Mouse (Mus musculus): ENCODE data around the gene Elmsan1. TPM values are rescaled to one million over a fixed set of nuclear protein-coding genes. Genes with fewer than 3 reads are reported as not detected.
A peak's percentile ranks its signal among the peaks of the same experiment; 100 is the strongest.
"Not testable (repeated sequence)": the region's sequence is repeated elsewhere in the genome, so short reads cannot be mapped to it uniquely, and the experiment has no call there.

Elmsan1 gene
- polyA plus RNA-seq (2016; fragmentation: Nextera tagmentation; extraction: Ambion mirVana) = 9.2 and 10.7 TPM in 2 replicates

GRCm38 (mm10) chr12:84218289-84219120 lies at the start of gene Elmsan1:
Elmsan1 (minus strand) TSS chr12:84218881.
- peaks cover 67% of the 10 kb centered on the region for H3K4me1 ChIP-seq
- WGBS = under 1% methylated on average over 82 of the region's 82 CpGs
- H3K36me3 ChIP-seq = peaks cover 18% of the 10 kb centered on the region; the same call in 1 of the 2 replicates
- H3K27me3 ChIP-seq (ENCODE audit: low read depth, poor library complexity, severe bottlenecking) = peaks cover 14% of the 10 kb centered on the region
- H3K9me3 ChIP-seq (replicated peaks) = no peaks in the 10 kb centered on the region
- DNase-seq (ENCODE audit: low spot score) = peak; percentile 86
- peak within 1 kb of the TSS; percentile 94 for H3K27ac ChIP-seq
- peak within 1 kb of the TSS; percentile 86 for H3K4me3 ChIP-seq

DNA sequence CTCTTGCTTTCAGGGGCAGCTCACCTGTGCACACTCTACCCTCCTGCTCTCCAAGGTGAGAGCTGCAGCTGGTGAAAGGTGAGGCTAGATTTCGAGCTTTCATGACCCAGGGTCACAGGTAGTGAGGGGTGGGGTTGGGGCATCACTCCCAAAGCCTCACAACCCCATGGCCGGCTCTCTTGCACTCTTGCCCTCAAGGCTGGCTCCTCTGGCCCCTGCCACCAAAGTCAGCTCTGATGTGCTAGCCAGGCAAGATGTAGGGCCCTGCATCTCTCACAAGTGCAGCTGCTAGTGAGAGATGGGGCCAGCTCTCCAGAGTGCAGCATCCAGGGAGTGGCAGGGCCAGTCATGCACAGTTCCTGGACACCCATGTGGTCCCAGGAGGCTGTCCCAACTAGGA lies 48.6 kb upstream of the Elmsan1 start:
- Histone ChIP-seq H3K4me3 (no peak overlapping the region), H3K36me3 (no peaks in the 10 kb centered on the region), H3K27ac (no peak overlapping the region), H3K9me3 (replicated peaks) (no peaks in the 10 kb centered on the region), H3K4me1 (no peaks in the 10 kb centered on the region), H3K27me3 (ENCODE audit: low read depth, poor library complexity, severe bottlenecking) (no peaks in the 10 kb centered on the region)
- WGBS = 60% methylated on average over 2 of the region's 2 CpGs
- DNase-seq (ENCODE audit: low spot score) = no peak

DNA sequence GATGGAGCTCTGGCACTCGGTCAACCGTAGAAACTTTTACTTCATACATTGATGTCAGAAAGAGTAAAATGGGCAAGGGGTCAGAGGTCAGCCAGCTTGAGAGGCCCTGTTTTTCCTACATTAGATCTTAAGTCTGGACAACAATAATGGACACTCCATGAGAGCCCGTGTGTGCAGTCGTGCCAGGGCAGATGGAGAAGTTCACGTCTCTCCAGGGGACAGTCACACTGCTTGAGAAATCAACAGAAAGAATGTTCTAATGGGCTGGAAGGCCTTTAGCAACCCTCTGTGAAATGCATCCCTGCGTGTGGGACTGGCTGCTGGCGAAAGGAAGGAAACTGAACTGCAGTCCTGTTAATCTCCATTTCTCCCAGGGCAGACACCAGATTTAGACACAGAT lies 41.7 kb upstream of the Elmsan1 start:
- WGBS = 67% methylated on average over 7 of the region's 7 CpGs
- no peaks in the 10 kb centered on the region for H3K36me3 ChIP-seq

DNA sequence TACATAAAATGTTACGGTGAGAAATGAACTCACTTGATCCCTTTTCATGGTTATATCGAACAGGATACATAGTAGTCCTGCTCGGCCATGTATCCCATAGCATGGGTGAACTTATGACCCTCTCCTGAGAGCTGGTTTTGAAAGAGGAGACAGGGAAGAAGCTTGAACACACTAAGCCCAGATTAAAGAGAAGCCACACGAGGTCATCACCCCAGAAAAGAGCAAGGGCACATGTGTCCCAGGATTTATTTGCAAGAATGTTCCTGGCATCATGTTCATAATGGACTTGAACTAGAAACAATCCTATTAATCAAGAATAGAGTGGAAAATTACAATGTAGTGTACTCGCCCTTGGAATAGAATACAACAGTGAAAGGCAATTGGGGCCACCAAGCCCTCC lies 36.2 kb upstream of the Elmsan1 start:
- Histone ChIP-seq H3K36me3 (no peaks in the 10 kb centered on the region), H3K27ac (no peak overlapping the region), H3K27me3 (ENCODE audit: low read depth, poor library complexity, severe bottlenecking) (no peaks in the 10 kb centered on the region), H3K4me1 (no peaks in the 10 kb centered on the region), H3K9me3 (replicated peaks) (no peaks in the 10 kb centered on the region), H3K4me3 (no peak overlapping the region)
- WGBS = 74% methylated on average over 5 of the region's 5 CpGs
- no peak for DNase-seq (ENCODE audit: low spot score)

More for the DNA sequence above, 41.7 kb upstream of the Elmsan1 start:
- Histone ChIP-seq H3K4me3 (no peak overlapping the region), H3K4me1 (peaks cover 4% of the 10 kb centered on the region; the same call in 1 of the 2 replicates), H3K27ac (no peak overlapping the region), H3K27me3 (ENCODE audit: low read depth, poor library complexity, severe bottlenecking) (no peaks in the 10 kb centered on the region), H3K9me3 (replicated peaks) (no peaks in the 10 kb centered on the region)
- DNase-seq (ENCODE audit: low spot score) = no peak

DNA sequence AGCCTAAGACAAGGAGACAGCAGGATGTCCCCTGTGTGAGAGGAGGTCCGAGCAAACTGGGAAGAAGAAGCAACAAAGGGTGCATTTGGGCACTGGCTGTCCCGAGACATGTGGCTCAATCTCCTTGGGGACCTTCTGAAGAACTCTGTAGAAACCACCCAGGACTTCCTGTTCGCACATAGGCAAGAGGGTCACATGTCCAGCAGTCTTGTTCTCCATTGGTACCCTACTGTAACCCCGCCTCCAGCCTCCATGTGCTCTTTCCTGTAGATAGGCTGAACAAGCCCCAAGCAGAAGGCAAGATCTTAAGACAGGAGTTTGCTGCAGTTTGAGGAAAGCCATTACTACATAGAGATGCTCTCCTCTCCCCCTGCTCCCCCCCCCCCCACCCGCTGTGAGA lies 34.1 kb upstream of the Elmsan1 start:
- no peaks in the 10 kb centered on the region for H3K27me3 ChIP-seq (ENCODE audit: low read depth, poor library complexity, severe bottlenecking)

DNA sequence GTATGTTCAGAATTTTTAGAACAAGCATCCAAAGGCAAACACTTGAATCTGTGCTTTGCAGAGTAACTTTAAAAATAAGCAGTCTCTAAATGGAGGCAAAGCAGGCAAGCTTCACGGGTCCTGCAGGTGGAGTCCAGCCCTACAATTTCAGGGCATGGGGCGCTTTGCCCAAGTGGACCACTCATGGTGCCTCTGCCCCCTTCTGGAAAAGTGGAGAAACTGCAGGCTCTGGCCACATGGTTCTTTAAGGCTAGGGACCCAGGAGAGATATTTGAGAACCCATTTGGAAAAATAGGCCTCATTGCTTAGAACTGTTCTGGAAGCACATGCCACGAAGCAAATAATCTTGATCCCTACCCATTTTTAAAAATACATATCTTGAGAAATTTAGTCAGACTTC lies 30.5 kb upstream of the Elmsan1 start:
- Histone ChIP-seq H3K4me3 (no peak overlapping the region), H3K27ac (no peak overlapping the region), H3K9me3 (replicated peaks) (no peaks in the 10 kb centered on the region), H3K4me1 (no peaks in the 10 kb centered on the region), H3K36me3 (no peaks in the 10 kb centered on the region), H3K27me3 (ENCODE audit: low read depth, poor library complexity, severe bottlenecking) (0 out of 2 replicates have a peak, but pooled peaks cover 3% of the 10 kb centered on the region)
- whole genome bisulfite sequencing = 9% methylated on average over 3 of the region's 3 CpGs
- peak; percentile 69 for DNase-seq (ENCODE audit: low spot score)

More for the DNA sequence above, 34.1 kb upstream of the Elmsan1 start:
- no peak overlapping the region for H3K27ac ChIP-seq
- no peaks in the 10 kb centered on the region for H3K36me3 ChIP-seq
- H3K9me3 ChIP-seq (replicated peaks) = no peaks in the 10 kb centered on the region
- H3K4me1 ChIP-seq = no peaks in the 10 kb centered on the region
- WGBS = 93% methylated on average over 5 of the region's 5 CpGs
- H3K4me3 ChIP-seq = no peak overlapping the region
- no peak for DNase-seq (ENCODE audit: low spot score)

GRCm38 (mm10) chr12:84245683-84246082 lies 27.0 kb upstream of the Elmsan1 start:
- 0 out of 2 replicates have a peak, but pooled peaks cover 3% of the 10 kb centered on the region for H3K27me3 ChIP-seq (ENCODE audit: low read depth, poor library complexity, severe bottlenecking)
- no peak overlapping the region for H3K4me3 ChIP-seq
- peaks cover 6% of the 10 kb centered on the region for H3K4me1 ChIP-seq
- H3K27ac ChIP-seq = no peak overlapping the region
- DNase-seq (ENCODE audit: low spot score) = no peak
- H3K36me3 ChIP-seq = no peaks in the 10 kb centered on the region
- 80% methylated on average over 5 of the region's 5 CpGs for WGBS
- H3K9me3 ChIP-seq (replicated peaks) = no peaks in the 10 kb centered on the region

DNA sequence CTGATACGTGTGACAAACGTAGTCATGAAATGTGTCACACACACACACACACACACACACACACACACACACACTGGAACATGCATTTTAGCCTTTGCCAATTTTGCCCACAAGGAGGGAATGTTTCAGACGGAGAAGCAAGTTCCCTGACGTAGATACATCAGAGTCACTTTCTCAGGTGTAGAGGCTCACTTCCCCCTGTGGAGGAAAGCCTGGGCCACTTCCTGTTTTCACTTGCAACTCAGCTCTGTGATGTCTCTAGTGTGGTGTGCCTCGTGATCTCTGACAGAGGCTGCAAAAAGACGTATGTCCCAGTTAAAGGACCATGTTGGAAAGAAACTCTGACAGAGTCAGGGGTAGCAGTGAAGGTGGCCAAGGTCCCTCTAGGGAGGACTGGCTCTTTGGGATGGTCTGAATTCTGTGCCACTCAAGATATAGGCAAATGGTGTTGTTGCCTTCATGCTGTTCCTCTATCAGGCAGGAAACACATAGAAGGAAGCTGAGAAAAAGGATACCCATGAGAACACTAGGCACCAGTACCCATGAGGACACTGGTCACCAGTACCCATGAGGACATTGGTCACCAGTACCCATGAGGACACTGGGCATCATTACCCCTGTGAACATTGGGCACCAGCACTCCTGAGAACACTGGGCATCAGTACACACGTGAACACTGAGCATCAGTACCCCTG lies 24.5 kb upstream of the Elmsan1 start:
- Histone ChIP-seq H3K4me3 (no peak overlapping the region), H3K9me3 (replicated peaks) (no peaks in the 10 kb centered on the region), H3K36me3 (no peaks in the 10 kb centered on the region), H3K27ac (no peak overlapping the region), H3K4me1 (peaks cover 6% of the 10 kb centered on the region), H3K27me3 (ENCODE audit: low read depth, poor library complexity, severe bottlenecking) (0 out of 2 replicates have a peak, but pooled peaks cover 3% of the 10 kb centered on the region)
- no peak for DNase-seq (ENCODE audit: low spot score)
- WGBS = 79% methylated on average over 7 of the region's 7 CpGs

- not testable (repeated sequence) for H3K4me3 ChIP-seq; H3K4me1 ChIP-seq; H3K36me3 ChIP-seq; H3K27me3 ChIP-seq (ENCODE audit: low read depth, poor library complexity, severe bottlenecking); DNase-seq (ENCODE audit: low spot score); H3K27ac ChIP-seq; H3K9me3 ChIP-seq (replicated peaks)
- 94% methylated on average over 5 of the region's 5 CpGs for WGBS
Measured at GRCm38 (mm10) chr12:84237036-84237435, 18.4 kb upstream of the Elmsan1 start.

DNA sequence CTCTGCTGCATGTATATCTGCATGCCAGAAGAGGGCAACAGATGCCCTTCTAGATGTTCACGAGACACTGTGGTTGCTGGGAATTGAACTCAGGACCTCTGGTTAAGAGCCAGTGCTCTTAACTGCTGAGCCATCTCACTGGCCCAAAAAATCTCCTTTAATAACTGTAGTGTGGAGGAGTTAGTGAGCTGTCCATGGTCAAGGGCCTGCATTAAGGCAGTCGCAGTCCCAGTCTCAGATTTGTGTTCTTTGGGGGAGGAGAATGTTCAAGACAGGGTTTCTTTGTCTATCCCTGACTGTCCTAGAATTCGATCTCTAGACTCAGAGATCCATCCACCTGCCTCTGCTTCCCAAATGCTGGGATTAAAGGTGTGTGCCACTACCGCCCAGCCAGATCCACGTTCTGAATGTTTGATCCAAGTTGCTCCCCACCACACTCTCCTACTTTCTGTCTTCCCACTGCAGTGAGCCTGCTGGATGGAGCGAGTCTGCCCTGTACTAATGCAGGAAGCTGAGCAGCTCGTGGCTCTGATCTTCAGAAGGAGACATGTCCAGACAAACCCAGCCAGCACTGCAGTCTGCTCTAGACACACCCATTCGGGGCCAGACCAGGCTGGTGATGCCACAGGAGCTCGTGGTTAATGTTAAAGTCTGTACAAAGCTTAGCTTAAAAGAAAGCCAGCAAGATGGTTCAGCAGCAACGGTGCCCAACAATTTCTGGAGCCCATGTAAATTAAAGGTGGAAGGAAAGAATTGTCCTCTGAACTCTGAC lies 17.5 kb upstream of the Elmsan1 start:
- Histone ChIP-seq H3K4me3 (no peak overlapping the region), H3K9me3 (replicated peaks) (no peaks in the 10 kb centered on the region), H3K27me3 (ENCODE audit: low read depth, poor library complexity, severe bottlenecking) (no peaks in the 10 kb centered on the region), H3K4me1 (peaks cover 7% of the 10 kb centered on the region), H3K36me3 (no peaks in the 10 kb centered on the region), H3K27ac (no peak overlapping the region)
- DNase-seq (ENCODE audit: low spot score) = no peak
- 79% methylated on average over 10 of the region's 10 CpGs for WGBS

GRCm38 (mm10) chr12:84235577-84235976 lies 16.9 kb upstream of the Elmsan1 start:
- no peak overlapping the region for H3K27ac ChIP-seq
- H3K36me3 ChIP-seq = no peaks in the 10 kb centered on the region
- H3K4me1 ChIP-seq = 0 out of 2 replicates have a peak, but pooled peaks cover 2% of the 10 kb centered on the region
- WGBS = 94% methylated on average over 6 of the region's 6 CpGs
- no peaks in the 10 kb centered on the region for H3K9me3 ChIP-seq (replicated peaks)
- H3K27me3 ChIP-seq (ENCODE audit: low read depth, poor library complexity, severe bottlenecking) = no peaks in the 10 kb centered on the region
- no peak overlapping the region for H3K4me3 ChIP-seq
- no peak for DNase-seq (ENCODE audit: low spot score)

DNA sequence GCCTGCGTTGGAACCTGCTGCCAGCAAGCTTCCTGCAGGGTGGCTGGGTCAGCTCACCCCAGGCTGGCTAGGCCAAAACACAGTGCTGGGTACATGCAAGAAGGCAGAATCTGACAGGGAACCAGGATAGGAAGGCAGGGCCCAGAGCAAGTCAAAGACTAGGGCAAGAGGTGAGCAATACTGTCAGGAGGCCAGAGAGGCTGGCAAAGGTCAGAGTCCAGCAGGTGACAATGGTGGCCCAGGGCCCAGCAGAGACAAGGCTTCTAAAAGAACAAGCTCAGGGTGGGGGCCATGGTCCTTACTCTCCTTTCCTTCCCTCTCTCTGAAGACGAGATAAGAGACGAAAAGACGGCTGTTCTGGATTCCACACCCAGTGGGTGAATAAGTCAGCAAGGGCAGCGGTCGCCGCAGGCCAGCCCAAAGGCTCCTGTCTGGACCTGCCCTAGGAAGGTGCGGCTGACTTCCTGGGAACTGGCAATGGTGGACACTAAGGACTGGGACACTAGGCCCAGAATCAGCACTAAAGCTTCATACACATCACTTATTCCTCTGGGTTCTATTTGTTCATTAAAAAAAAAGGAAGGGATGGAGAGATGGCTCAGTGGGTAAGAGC lies 14.9 kb upstream of the Elmsan1 start:
- 86% methylated on average over 8 of the region's 8 CpGs for WGBS
- Histone ChIP-seq H3K4me3 (no peak overlapping the region), H3K27me3 (ENCODE audit: low read depth, poor library complexity, severe bottlenecking) (no peaks in the 10 kb centered on the region), H3K4me1 (0 out of 2 replicates have a peak, but pooled peaks cover 2% of the 10 kb centered on the region), H3K9me3 (replicated peaks) (no peaks in the 10 kb centered on the region), H3K27ac (no peak overlapping the region), H3K36me3 (no peaks in the 10 kb centered on the region)
- DNase-seq (ENCODE audit: low spot score) = no peak
